Mouse (Mus musculus): ENCODE measurements around the gene Kctd12. TPM values are rescaled to one million over a fixed set of nuclear protein-coding genes. Genes with fewer than 3 reads are reported as not detected.
A peak's percentile ranks its signal among the peaks of the same experiment; 100 is the strongest.

Kctd12 gene
- polyA plus RNA-seq, 1 experiment from 2014 or later, result 15.9 TPM

- DNase-seq (ENCODE audit: low spot score), result no peak
Measured at GRCm38 (mm10) chr14:102990765-102991164, 8.3 kb upstream of the Kctd12 start.

GRCm38 (mm10) chr14:102989866-102990265 is 7.4 kb upstream of the Kctd12 start:
- Histone ChIP-seq H3K9me3 (ENCODE audit: control insufficient read depth, low read length) (no peaks in the 10 kb centered on the region), H3K36me3 (ENCODE audit: control insufficient read depth, insufficient read depth, low read length) (no peaks in the 10 kb centered on the region), H3K4me3 (ENCODE audit: low read depth, low read length) (no peak overlapping the region), H3K9ac (ENCODE audit: low read depth, low read length) (no peak overlapping the region), H3K4me1 (replicated peaks; ENCODE audit: control insufficient read depth, insufficient read depth, low read length) (no peaks in the 10 kb centered on the region), H3K27me3 (ENCODE audit: control insufficient read depth, insufficient read depth, low read length) (no peaks in the 10 kb centered on the region), H3K27ac (ENCODE audit: low read depth, low read length) (no peak overlapping the region), H3K4me2 (replicated peaks; ENCODE audit: low read depth, low read length) (no peak overlapping the region)
- 81% methylated on average over 5 of the region's 5 CpGs for WGBS
- no peak for DNase-seq (ENCODE audit: low spot score)
- ATAC-seq (ENCODE audit: low FRiP score), result no peak

More at GRCm38 (mm10) chr14:102990765-102991164, 8.3 kb upstream of the Kctd12 start:
- Histone ChIP-seq H3K4me3 (ENCODE audit: low read depth, low read length) (no peak overlapping the region), H3K4me1 (replicated peaks; ENCODE audit: control insufficient read depth, insufficient read depth, low read length) (no peaks in the 10 kb centered on the region), H3K9me3 (ENCODE audit: control insufficient read depth, low read length) (no peaks in the 10 kb centered on the region), H3K9ac (ENCODE audit: low read depth, low read length) (no peak overlapping the region), H3K27me3 (ENCODE audit: control insufficient read depth, insufficient read depth, low read length) (no peaks in the 10 kb centered on the region), H3K4me2 (replicated peaks; ENCODE audit: low read depth, low read length) (no peak overlapping the region), H3K36me3 (ENCODE audit: control insufficient read depth, insufficient read depth, low read length) (no peaks in the 10 kb centered on the region), H3K27ac (ENCODE audit: low read depth, low read length) (no peak overlapping the region)
- ATAC-seq (ENCODE audit: low FRiP score), result no peak
- 66% methylated on average over 3 of the region's 3 CpGs for WGBS

GRCm38 (mm10) chr14:102989254-102989653 is 6.8 kb upstream of the Kctd12 start:
- H3K9me3 ChIP-seq (ENCODE audit: control insufficient read depth, low read length), result no peaks in the 10 kb centered on the region
- DNase-seq (ENCODE audit: low spot score) (no peak), ATAC-seq (ENCODE audit: low FRiP score) (no peak)
- no peak overlapping the region for H3K4me3 ChIP-seq (ENCODE audit: low read depth, low read length)
- 79% methylated on average over 4 of the region's 4 CpGs for WGBS
- no peak overlapping the region for H3K4me2 ChIP-seq (replicated peaks; ENCODE audit: low read depth, low read length)
- no peaks in the 10 kb centered on the region for H3K27me3 ChIP-seq (ENCODE audit: control insufficient read depth, insufficient read depth, low read length)
- no peak overlapping the region for H3K9ac ChIP-seq (ENCODE audit: low read depth, low read length)
- H3K36me3 ChIP-seq (ENCODE audit: control insufficient read depth, insufficient read depth, low read length), result no peaks in the 10 kb centered on the region
- no peaks in the 10 kb centered on the region for H3K4me1 ChIP-seq (replicated peaks; ENCODE audit: control insufficient read depth, insufficient read depth, low read length)
- no peak overlapping the region for H3K27ac ChIP-seq (ENCODE audit: low read depth, low read length)

GRCm38 (mm10) chr14:102987626-102988025 is 5.2 kb upstream of the Kctd12 start:
- no peak overlapping the region for H3K4me2 ChIP-seq (replicated peaks; ENCODE audit: low read depth, low read length)
- WGBS, result 84% methylated on average over 5 of the region's 5 CpGs
- no peaks in the 10 kb centered on the region for H3K9me3 ChIP-seq (ENCODE audit: control insufficient read depth, low read length)
- no peaks in the 10 kb centered on the region for H3K36me3 ChIP-seq (ENCODE audit: control insufficient read depth, insufficient read depth, low read length)
- DNase-seq (ENCODE audit: low spot score), result no peak
- no peak overlapping the region for H3K9ac ChIP-seq (ENCODE audit: low read depth, low read length)
- H3K27me3 ChIP-seq (ENCODE audit: control insufficient read depth, insufficient read depth, low read length), result no peaks in the 10 kb centered on the region
- no peak overlapping the region for H3K27ac ChIP-seq (ENCODE audit: low read depth, low read length)
- no peak overlapping the region for H3K4me3 ChIP-seq (ENCODE audit: low read depth, low read length)
- no peak for ATAC-seq (ENCODE audit: low FRiP score)
- no peaks in the 10 kb centered on the region for H3K4me1 ChIP-seq (replicated peaks; ENCODE audit: control insufficient read depth, insufficient read depth, low read length)

GRCm38 (mm10) chr14:102983686-102984085 is 1.2 kb upstream of the Kctd12 start:
- Histone ChIP-seq H3K4me2 (replicated peaks; ENCODE audit: low read depth, low read length) (no peak overlapping the region), H3K4me3 (ENCODE audit: low read depth, low read length) (no peak overlapping the region)

GRCm38 (mm10) chr14:102982016-102982626 is 316 bp downstream of the Kctd12 start:
- under 1% methylated on average over 75 of the region's 76 CpGs for WGBS
- no peaks in the 10 kb centered on the region for H3K4me1 ChIP-seq (replicated peaks; ENCODE audit: control insufficient read depth, insufficient read depth, low read length)
- H3K27me3 ChIP-seq (ENCODE audit: control insufficient read depth, insufficient read depth, low read length), result no peaks in the 10 kb centered on the region
- no peaks in the 10 kb centered on the region for H3K36me3 ChIP-seq (ENCODE audit: control insufficient read depth, insufficient read depth, low read length)
- peak overlapping the region; percentile 56 for H3K27ac ChIP-seq (ENCODE audit: low read depth, low read length)
- ATAC-seq (ENCODE audit: low FRiP score) (peak; percentile 63), DNase-seq (ENCODE audit: low spot score) (no peak)
- no peaks in the 10 kb centered on the region for H3K9me3 ChIP-seq (ENCODE audit: control insufficient read depth, low read length)
- peak overlapping the region; percentile 85 for H3K4me2 ChIP-seq (replicated peaks; ENCODE audit: low read depth, low read length)
- peak overlapping the region; percentile 68 for H3K4me3 ChIP-seq (ENCODE audit: low read depth, low read length)
- H3K9ac ChIP-seq (ENCODE audit: low read depth, low read length), result peak overlapping the region; percentile 65

More at GRCm38 (mm10) chr14:102983686-102984085, 1.2 kb upstream of the Kctd12 start:
- 73% methylated on average over 8 of the region's 8 CpGs for WGBS
- no peaks in the 10 kb centered on the region for H3K27me3 ChIP-seq (ENCODE audit: control insufficient read depth, insufficient read depth, low read length)
- DNase-seq (ENCODE audit: low spot score), result peak; percentile 13
- no peak overlapping the region for H3K9ac ChIP-seq (ENCODE audit: low read depth, low read length)
- no peak overlapping the region for H3K27ac ChIP-seq (ENCODE audit: low read depth, low read length)
- H3K9me3 ChIP-seq (ENCODE audit: control insufficient read depth, low read length), result no peaks in the 10 kb centered on the region
- H3K36me3 ChIP-seq (ENCODE audit: control insufficient read depth, insufficient read depth, low read length), result no peaks in the 10 kb centered on the region
- H3K4me1 ChIP-seq (replicated peaks; ENCODE audit: control insufficient read depth, insufficient read depth, low read length), result no peaks in the 10 kb centered on the region
- ATAC-seq (ENCODE audit: low FRiP score), result no peak

GRCm38 (mm10) chr14:102981441-102982015 is 909 bp downstream of the Kctd12 start:
- H3K36me3 ChIP-seq (ENCODE audit: control insufficient read depth, insufficient read depth, low read length), result no peaks in the 10 kb centered on the region
- peak overlapping the region; percentile 56 for H3K27ac ChIP-seq (ENCODE audit: low read depth, low read length)
- H3K9me3 ChIP-seq (ENCODE audit: control insufficient read depth, low read length), result no peaks in the 10 kb centered on the region
- ATAC-seq (ENCODE audit: low FRiP score), result peak; percentile 46
- H3K4me2 ChIP-seq (replicated peaks; ENCODE audit: low read depth, low read length), result peak overlapping the region; percentile 85
- H3K4me1 ChIP-seq (replicated peaks; ENCODE audit: control insufficient read depth, insufficient read depth, low read length), result no peaks in the 10 kb centered on the region
- peak overlapping the region; percentile 68 for H3K4me3 ChIP-seq (ENCODE audit: low read depth, low read length)
- peak; percentile 78 for DNase-seq (ENCODE audit: low spot score)
- whole genome bisulfite sequencing, result under 1% methylated on average over 51 of the region's 62 CpGs
- no peaks in the 10 kb centered on the region for H3K27me3 ChIP-seq (ENCODE audit: control insufficient read depth, insufficient read depth, low read length)
- peak overlapping the region; percentile 65 for H3K9ac ChIP-seq (ENCODE audit: low read depth, low read length)

- no peaks in the 10 kb centered on the region for H3K9me3 ChIP-seq (ENCODE audit: control insufficient read depth, low read length)
- no peaks in the 10 kb centered on the region for H3K36me3 ChIP-seq (ENCODE audit: control insufficient read depth, insufficient read depth, low read length)
- 13% methylated on average over 14 of the region's 14 CpGs for WGBS
- DNase-seq (ENCODE audit: low spot score) (peak; percentile 45), ATAC-seq (ENCODE audit: low FRiP score) (no peak)
- H3K4me2 ChIP-seq (replicated peaks; ENCODE audit: low read depth, low read length), result peak overlapping the region; percentile 85
- peak overlapping the region; percentile 65 for H3K9ac ChIP-seq (ENCODE audit: low read depth, low read length)
- no peaks in the 10 kb centered on the region for H3K4me1 ChIP-seq (replicated peaks; ENCODE audit: control insufficient read depth, insufficient read depth, low read length)
- H3K27me3 ChIP-seq (ENCODE audit: control insufficient read depth, insufficient read depth, low read length), result no peaks in the 10 kb centered on the region
- no peak overlapping the region for H3K27ac ChIP-seq (ENCODE audit: low read depth, low read length)
- H3K4me3 ChIP-seq (ENCODE audit: low read depth, low read length), result peak overlapping the region; percentile 68
Measured at GRCm38 (mm10) chr14:102980986-102981385, 1.5 kb downstream of the Kctd12 start.

GRCm38 (mm10) chr14:102980481-102980880 is 2.0 kb downstream of the Kctd12 start:
- WGBS, result 11% methylated on average over 7 of the region's 7 CpGs

More at GRCm38 (mm10) chr14:102980481-102980880, 2.0 kb downstream of the Kctd12 start:
- H3K36me3 ChIP-seq (ENCODE audit: control insufficient read depth, insufficient read depth, low read length), result no peaks in the 10 kb centered on the region
- ATAC-seq (ENCODE audit: low FRiP score) (no peak), DNase-seq (ENCODE audit: low spot score) (peak; percentile 35)
- no peak overlapping the region for H3K27ac ChIP-seq (ENCODE audit: low read depth, low read length)
- H3K27me3 ChIP-seq (ENCODE audit: control insufficient read depth, insufficient read depth, low read length), result no peaks in the 10 kb centered on the region
- H3K9me3 ChIP-seq (ENCODE audit: control insufficient read depth, low read length), result no peaks in the 10 kb centered on the region
- H3K9ac ChIP-seq (ENCODE audit: low read depth, low read length), result no peak overlapping the region
- no peaks in the 10 kb centered on the region for H3K4me1 ChIP-seq (replicated peaks; ENCODE audit: control insufficient read depth, insufficient read depth, low read length)
- H3K4me2 ChIP-seq (replicated peaks; ENCODE audit: low read depth, low read length), result peak overlapping the region; percentile 85
- H3K4me3 ChIP-seq (ENCODE audit: low read depth, low read length), result peak overlapping the region; percentile 68

Measured in hindbrain, embryonic 11.5 days (tissue).